Mouse (Mus musculus): ENCODE measurements around the gene Bpifb6. TPM values are rescaled to one million over a fixed set of nuclear protein-coding genes. Genes with fewer than 3 reads are reported as not detected.

Bpifb6 gene
- polyA plus RNA-seq (2015; fragmentation: Nextera tagmentation; extraction: Ambion mirVana) = not detected in 2 replicates

DNA sequence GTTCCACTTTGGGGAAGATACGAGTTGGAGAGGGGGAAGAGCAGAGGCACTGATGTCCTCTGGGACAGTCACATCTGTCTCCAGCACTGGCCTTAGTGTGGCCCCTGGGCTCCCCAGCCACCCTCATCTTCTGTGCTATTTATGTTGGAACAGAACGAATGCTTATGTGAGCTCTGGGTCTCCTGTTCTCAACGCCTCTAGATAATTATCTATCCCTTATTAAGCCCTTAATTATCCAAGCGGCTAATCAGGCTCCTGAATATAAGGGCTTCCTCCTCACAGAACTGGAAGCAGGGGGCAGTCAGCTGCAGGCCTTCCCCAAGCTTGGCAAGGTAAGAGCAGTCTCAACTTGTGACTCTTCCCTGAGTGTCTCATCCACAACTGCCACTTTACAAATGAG lies at the start of gene Bpifb6:
Gene Bpifb6, plus strand, starts transcription at position 301 of the 400 bp plus-strand sequence.

GRCm38 (mm10) chr2:153870984-153871383 lies 29.2 kb upstream of the Bpifb6 start, which contains the start of gene Sun5:
TSS of gene Sun5 (minus strand) at chr2:153871084.

DNA sequence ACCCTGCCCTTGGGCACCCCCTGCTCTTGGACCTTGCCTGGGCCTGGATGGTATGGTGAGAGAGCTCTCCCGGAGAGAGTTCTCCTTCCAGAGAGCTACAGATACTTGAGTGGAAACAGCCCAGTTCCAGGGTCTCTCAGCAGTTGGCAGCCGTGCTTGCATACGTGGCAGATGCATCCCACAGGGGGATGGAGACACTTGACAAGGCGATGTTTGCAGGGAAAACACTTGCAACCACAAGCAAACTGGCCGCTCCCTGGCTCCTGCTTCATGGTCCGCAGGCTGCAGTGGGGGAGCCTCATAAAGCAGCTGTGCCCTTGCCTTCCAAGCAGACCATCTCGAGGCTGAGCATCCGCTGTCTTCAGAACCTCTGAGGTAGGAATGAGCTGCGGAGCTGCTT lies 25.4 kb upstream of the Bpifb6 start, which contains the start of gene Bpifb2:
Gene Bpifb2, plus strand, starts transcription at position 301 of the 400 bp plus-strand sequence.

DNA sequence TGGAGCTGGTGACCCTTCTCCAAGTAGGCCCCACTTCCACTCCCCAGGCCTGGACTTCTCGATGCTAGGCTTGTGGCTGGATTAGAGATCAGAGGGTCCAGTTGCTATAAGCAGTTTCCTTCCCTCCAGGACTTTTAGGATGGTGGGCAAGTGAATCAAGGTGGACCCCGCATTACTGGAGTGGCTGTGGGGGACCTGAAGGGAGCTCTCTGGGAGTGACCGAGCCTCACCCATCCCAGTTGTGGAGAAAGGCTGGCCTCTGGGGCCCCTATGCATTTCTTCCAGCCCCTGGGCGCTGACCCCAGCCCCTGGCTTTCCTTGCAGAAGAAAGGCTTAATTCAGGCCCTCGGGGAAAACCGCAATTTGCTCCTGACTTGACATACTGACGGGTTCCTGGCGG lies 17.7 kb downstream of the Bpifb6 start, which contains the start of gene Bpifb3:
Gene Bpifb3, plus strand, starts transcription at position 301 of the 400 bp plus-strand sequence.

DNA sequence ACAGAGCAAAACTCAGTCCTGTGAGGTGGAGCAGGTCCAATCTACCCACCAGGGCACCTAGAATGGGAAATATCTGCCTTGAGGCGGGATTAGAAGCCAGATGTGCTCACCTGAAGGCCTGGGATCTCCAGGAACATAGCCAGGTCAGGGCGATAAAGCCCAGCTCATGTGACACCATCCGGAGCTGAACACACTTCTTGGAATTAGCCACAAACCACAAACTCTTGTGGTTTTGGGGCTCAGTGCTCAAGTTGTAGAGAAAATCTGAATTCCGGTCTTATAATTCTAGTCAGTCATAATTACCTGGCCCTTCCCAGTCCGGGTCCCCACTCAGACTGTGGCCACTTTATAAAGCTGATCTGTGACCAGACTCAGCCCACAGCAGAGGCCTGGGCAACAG lies 37.7 kb downstream of the Bpifb6 start, which contains the start of gene Bpifb4:
Gene Bpifb4, plus strand, starts transcription at position 370 of the 400 bp plus-strand sequence.

Other genes starting within 250 kb of the Bpifb6 start
- 0.18 and 0.44 TPM in 2 replicates for gene Dnmt3c, start 203.7 kb upstream of the Bpifb6 start, polyA plus RNA-seq (2015; fragmentation: Nextera tagmentation; extraction: Ambion mirVana)
- gene Mapre1, start 159.1 kb upstream of the Bpifb6 start, polyA plus RNA-seq (2015; fragmentation: Nextera tagmentation; extraction: Ambion mirVana) = 134 and 157 TPM in 2 replicates
- 0.02 TPM in 1 of 2 replicates, not detected in the other for gene Efcab8, start 120.5 kb upstream of the Bpifb6 start, polyA plus RNA-seq (2015; fragmentation: Nextera tagmentation; extraction: Ambion mirVana)
- not detected in 2 replicates for gene Sun5, start 29.3 kb upstream of the Bpifb6 start, polyA plus RNA-seq (2015; fragmentation: Nextera tagmentation; extraction: Ambion mirVana)
- gene Bpifb2, start 25.3 kb upstream of the Bpifb6 start, polyA plus RNA-seq (2015; fragmentation: Nextera tagmentation; extraction: Ambion mirVana) = not detected in 2 replicates
- not detected in 2 replicates for gene Bpifb3, start 17.8 kb downstream of the Bpifb6 start, polyA plus RNA-seq (2015; fragmentation: Nextera tagmentation; extraction: Ambion mirVana)
- gene Bpifb4, start 37.8 kb downstream of the Bpifb6 start, polyA plus RNA-seq (2015; fragmentation: Nextera tagmentation; extraction: Ambion mirVana) = not detected in 2 replicates
- gene Bpifa6, start 74.6 kb downstream of the Bpifb6 start, polyA plus RNA-seq (2015; fragmentation: Nextera tagmentation; extraction: Ambion mirVana) = not detected in 2 replicates
- not detected in 2 replicates for gene Bpifa2, start 107.9 kb downstream of the Bpifb6 start, polyA plus RNA-seq (2015; fragmentation: Nextera tagmentation; extraction: Ambion mirVana)
- gene Bpifa3, start 229.9 kb downstream of the Bpifb6 start, polyA plus RNA-seq (2015; fragmentation: Nextera tagmentation; extraction: Ambion mirVana) = not detected in 2 replicates
- 0.18 TPM in 1 of 2 replicates, not detected in the other for gene Bpifa1, start 242.5 kb downstream of the Bpifb6 start, polyA plus RNA-seq (2015; fragmentation: Nextera tagmentation; extraction: Ambion mirVana)

Data from skeletal muscle tissue, postnatal 0 days (tissue).